Mouse (Mus musculus) intestine, embryonic 15.5 days (tissue): ENCODE data around the gene Rhot2. TPM values are rescaled to one million over a fixed set of nuclear protein-coding genes. Genes with fewer than 3 reads are reported as not detected.
"Not testable (repeated sequence)": the region's sequence is repeated elsewhere in the genome, so short reads cannot be mapped to it uniquely, and the experiment has no call there.

ENCODE experiments used
- ATAC-seq: fragments of 200-750 bp; cut with Nextera tagmentation; 2 replicates; pipeline ENCODE4 v1.8.0; 2017; ENCODE audit warnings: moderate TSS enrichment, moderate library complexity
- H3K27ac ChIP-seq: fragments of 300-500 bp; sonication (generic); 2 replicates; pipeline ENCODE4 v1.5.1; 2015; ENCODE audit warnings: mild to moderate bottlenecking, inconsistent platforms
- H3K27me3 ChIP-seq: fragments of 300-500 bp; sonication (generic); replicated peaks from 2 replicates; pipeline ENCODE4 v1.6.1; 2015; ENCODE audit warnings: inconsistent platforms
- H3K36me3 ChIP-seq: fragments of 300-500 bp; sonication (generic); 2 replicates; pipeline ENCODE4 v1.6.1; 2015; ENCODE audit warnings: inconsistent platforms
- H3K4me1 ChIP-seq: fragments of 300-500 bp; sonication (generic); replicated peaks from 2 replicates; pipeline ENCODE4 v1.6.1; 2015; ENCODE audit warnings: inconsistent platforms
- H3K4me2 ChIP-seq: fragments of 300-500 bp; sonication (generic); replicated peaks from 2 replicates; pipeline ENCODE4 v1.6.1; 2015; ENCODE audit warnings: mild to moderate bottlenecking, inconsistent platforms
- H3K4me3 ChIP-seq: fragments of 300-500 bp; sonication (generic); replicated peaks from 2 replicates; pipeline ENCODE4 v1.5.1; 2015; ENCODE audit warnings: inconsistent platforms
- H3K9ac ChIP-seq: fragments of 300-500 bp; sonication (generic); 2 replicates; pipeline ENCODE4 v1.6.1; 2015; ENCODE audit warnings: inconsistent platforms
- H3K9me3 ChIP-seq: fragments of 300-500 bp; sonication (generic); 2 replicates; pipeline ENCODE4 v1.6.1; 2016; ENCODE audit warnings: inconsistent platforms
- WGBS: fragments of 180-500 bp; shearing (Covaris S2); methylation state at CpG from one replicate; pipeline ENCODE4 v1.1.7; 2015; 5-methylcytosine and 5-hydroxymethylcytosine counted together
- polyA plus RNA-seq: library from polyadenylated mRNA; unstranded; fragments of >200 nt; fragmentation: Nextera tagmentation; extraction: Ambion mirVana; gene quantifications from 2 replicates; pipeline ENCODE4 v1.2.1, GENCODE M21; 2015

Gene Rhot2
- polyA plus RNA-seq, 1 experiment from 2014 or later = 19.2 TPM

DNA sequence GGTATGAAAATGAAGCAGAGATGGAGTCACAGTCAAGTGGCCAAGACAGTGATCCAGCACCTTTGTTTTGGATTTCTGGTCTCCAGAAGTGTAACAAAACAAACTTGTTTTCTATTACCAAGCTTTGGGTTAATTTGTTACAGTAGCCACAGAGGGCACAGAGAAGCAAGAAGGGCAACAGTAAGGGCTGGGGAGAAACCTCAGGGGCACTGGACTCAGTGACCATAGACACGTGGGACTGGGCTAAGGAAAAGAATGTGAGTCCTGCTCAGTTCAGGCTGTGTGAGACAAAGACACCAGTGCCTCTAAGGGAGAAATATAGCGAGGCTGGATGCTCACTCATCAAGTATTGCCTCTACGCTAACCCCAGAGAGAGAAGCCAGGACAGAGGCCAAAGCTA, 28.0 kb upstream of the Rhot2 start:
- no peak overlapping the region for H3K4me2 ChIP-seq
- no peak overlapping the region for H3K9ac ChIP-seq
- ATAC-seq = no peak
- peaks cover 22% of the 10 kb centered on the region for H3K4me1 ChIP-seq
- WGBS = 79% methylated on average over 3 of the region's 3 CpGs
- H3K4me3 ChIP-seq = no peak overlapping the region
- 0 out of 2 replicates have a peak, but pooled peaks cover 1% of the 10 kb centered on the region for H3K36me3 ChIP-seq
- no peaks in the 10 kb centered on the region for H3K9me3 ChIP-seq
- H3K27ac ChIP-seq = no peak overlapping the region
- no peaks in the 10 kb centered on the region for H3K27me3 ChIP-seq

DNA sequence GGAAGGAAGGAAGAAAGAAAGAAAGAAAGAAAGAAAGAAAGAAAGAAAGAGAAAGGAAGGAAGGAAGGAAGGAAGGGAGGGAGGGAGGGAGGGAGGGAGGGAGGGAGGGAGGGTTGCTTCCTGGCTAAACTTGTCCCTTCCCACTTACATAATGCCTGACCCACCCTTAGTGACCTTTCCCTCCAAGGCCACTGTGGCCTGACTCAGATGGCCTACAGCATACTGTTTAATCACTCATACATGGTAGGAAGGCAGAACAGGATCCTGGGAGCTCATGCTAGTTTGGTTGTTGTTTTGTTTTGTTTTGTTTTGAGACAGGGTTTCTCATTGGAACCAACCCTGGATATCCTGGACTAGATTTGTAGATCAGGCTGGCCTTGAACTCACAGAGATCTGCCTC, 26.9 kb upstream of the Rhot2 start:
- peaks cover 21% of the 10 kb centered on the region for H3K4me1 ChIP-seq
- H3K36me3 ChIP-seq, H3K4me3 ChIP-seq, H3K4me2 ChIP-seq, ATAC-seq, H3K27ac ChIP-seq, H3K27me3 ChIP-seq, H3K9ac ChIP-seq, H3K9me3 ChIP-seq: not testable (repeated sequence)

DNA sequence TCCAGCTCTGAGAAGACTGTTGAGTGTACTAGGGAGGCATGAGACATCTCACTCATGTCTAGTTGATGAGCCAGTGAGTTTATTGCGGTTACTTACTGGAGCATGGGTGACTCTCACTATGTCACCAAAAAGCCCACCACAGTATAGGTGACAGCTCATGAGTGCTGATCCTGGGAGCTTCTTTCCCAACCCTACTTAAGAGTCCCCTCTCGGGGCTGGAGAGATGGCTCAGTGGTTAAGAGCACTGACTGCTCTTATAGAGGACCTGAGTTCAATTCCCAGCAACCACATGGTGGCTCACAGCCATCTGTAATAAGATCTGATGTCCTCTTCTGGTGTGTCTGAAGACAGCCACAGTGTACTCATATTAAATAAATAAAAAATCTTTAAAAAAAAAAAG, 25.3 kb upstream of the Rhot2 start:
- no peaks in the 10 kb centered on the region for H3K36me3 ChIP-seq
- no peak overlapping the region for H3K9ac ChIP-seq
- 87% methylated on average over 2 of the region's 2 CpGs for WGBS

GRCm38 (mm10) chr17:25869498-25869897, 24.8 kb upstream of the Rhot2 start:
- H3K36me3 ChIP-seq = no peaks in the 10 kb centered on the region
- no peak overlapping the region for H3K9ac ChIP-seq
- H3K4me2 ChIP-seq = no peak overlapping the region
- H3K4me1 ChIP-seq = peaks cover 15% of the 10 kb centered on the region; the same call in 1 of the 2 replicates
- ATAC-seq = no peak
- H3K9me3 ChIP-seq = no peaks in the 10 kb centered on the region
- H3K27me3 ChIP-seq = no peaks in the 10 kb centered on the region
- no peak overlapping the region for H3K27ac ChIP-seq
- no peak overlapping the region for H3K4me3 ChIP-seq
- 85% methylated on average over 8 of the region's 8 CpGs for WGBS

More for the DNA sequence above, 25.3 kb upstream of the Rhot2 start:
- Histone ChIP-seq H3K4me1 (peaks cover 15% of the 10 kb centered on the region; the same call in 1 of the 2 replicates), H3K27ac (no peak overlapping the region), H3K9me3 (no peaks in the 10 kb centered on the region), H3K27me3 (no peaks in the 10 kb centered on the region), H3K4me2 (no peak overlapping the region), H3K4me3 (no peak overlapping the region)
- ATAC-seq = no peak

DNA sequence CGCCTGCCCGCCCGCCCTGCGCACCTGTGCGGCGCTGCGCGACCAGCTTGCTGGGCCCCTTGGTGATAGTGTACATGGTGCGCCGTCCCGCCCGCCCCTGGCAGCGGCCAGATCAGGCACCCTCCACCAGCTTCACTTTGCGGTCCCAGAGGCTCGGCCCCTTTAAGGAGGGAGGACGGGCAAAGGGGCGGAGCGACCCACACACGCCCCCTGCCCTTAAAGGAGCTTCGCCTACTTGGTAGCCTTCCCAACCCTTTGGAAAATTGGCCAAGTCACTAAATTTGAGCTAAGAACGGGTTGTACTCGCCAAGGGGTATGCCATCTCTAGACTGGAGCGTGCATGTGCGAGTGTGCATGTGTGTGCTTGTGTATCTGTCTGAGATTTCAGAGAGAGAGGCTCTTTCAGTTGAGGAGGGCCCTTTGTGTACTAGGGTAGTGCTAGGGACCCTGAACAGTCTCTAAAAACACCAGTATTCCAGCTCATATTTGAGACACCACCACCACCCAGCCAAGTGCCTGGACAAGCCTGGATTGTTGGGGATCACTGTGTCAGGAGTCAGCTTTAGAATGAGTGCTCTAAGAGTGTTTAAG, 24.0 kb upstream of the Rhot2 start, which contains the start of gene Mcrip2:
Mcrip2 (minus strand) TSS at position 164 of the 591 bp plus-strand sequence.
- Histone ChIP-seq H3K9me3 (no peaks in the 10 kb centered on the region), H3K4me3 (peak within 1 kb of the TSS; percentile 66), H3K9ac (peak within 1 kb of the TSS; percentile 67), H3K27me3 (no peaks in the 10 kb centered on the region), H3K27ac (peak within 1 kb of the TSS; percentile 74), H3K4me1 (0 out of 2 replicates have a peak, but pooled peaks cover 10% of the 10 kb centered on the region), H3K4me2 (peak within 1 kb of the TSS; percentile 87), H3K36me3 (no peaks in the 10 kb centered on the region)
- peak; percentile 92 for ATAC-seq
- WGBS = under 1% methylated on average over 24 of the region's 24 CpGs

DNA sequence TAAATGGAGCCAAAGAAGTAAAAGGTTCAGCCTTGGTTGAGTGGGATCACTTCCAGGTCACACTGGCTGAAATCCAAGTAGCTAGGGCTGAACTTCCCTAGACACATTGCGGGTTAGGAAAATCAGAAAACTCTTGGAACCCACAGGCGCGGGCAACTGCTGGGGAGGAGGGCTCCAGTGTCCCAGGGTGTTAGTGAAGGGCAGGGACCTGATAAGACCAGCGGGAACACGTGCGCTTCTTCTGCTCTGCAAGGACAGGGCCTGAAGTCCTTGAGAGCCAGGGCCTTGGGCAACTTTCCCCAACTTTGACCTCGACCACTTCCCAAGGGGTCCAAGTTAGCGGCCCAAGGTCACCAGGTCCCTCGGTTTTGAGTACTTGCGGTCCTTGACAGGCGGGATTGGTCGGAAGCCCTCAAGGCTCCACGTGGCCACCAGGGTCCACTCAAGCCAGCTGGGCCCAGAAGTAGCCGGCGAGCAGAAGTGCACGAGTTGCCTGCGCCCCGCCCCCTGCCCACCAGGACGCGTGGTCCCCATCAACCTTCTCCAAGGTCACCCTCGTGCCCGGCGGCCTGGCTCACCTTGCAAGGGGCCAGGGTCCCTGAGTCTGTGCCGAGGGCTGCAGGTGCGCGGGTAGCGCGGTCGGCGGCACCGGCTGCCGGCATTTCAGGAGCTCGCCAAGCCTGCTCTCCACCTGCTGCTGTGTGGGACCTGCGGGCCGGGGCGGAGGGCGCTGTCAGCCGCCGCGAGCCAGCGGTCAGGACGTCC, 23.4 kb upstream of the Rhot2 start:
- no peaks in the 10 kb centered on the region for H3K27me3 ChIP-seq
- 0 out of 2 replicates have a peak, but pooled peaks cover 10% of the 10 kb centered on the region for H3K4me1 ChIP-seq
- H3K36me3 ChIP-seq = no peaks in the 10 kb centered on the region
- peak overlapping the region; percentile 87 for H3K4me2 ChIP-seq
- H3K4me3 ChIP-seq = peak overlapping the region; percentile 66
- no peaks in the 10 kb centered on the region for H3K9me3 ChIP-seq
- under 1% methylated on average over 42 of the region's 42 CpGs for WGBS
- peak overlapping the region; percentile 74 for H3K27ac ChIP-seq
- peak overlapping the region; percentile 67 for H3K9ac ChIP-seq
- peak; percentile 52 for ATAC-seq

GRCm38 (mm10) chr17:25867509-25867835, 22.8 kb upstream of the Rhot2 start:
- no peaks in the 10 kb centered on the region for H3K36me3 ChIP-seq
- H3K4me2 ChIP-seq = peak overlapping the region; percentile 87
- H3K9ac ChIP-seq = peak overlapping the region; percentile 67; the same call in 1 of the 2 replicates
- 0 out of 2 replicates have a peak, but pooled peaks cover 10% of the 10 kb centered on the region for H3K4me1 ChIP-seq
- no peaks in the 10 kb centered on the region for H3K27me3 ChIP-seq
- 10% methylated on average over 7 of the region's 7 CpGs for WGBS
- peak overlapping the region; percentile 74; the same call in 1 of the 2 replicates for H3K27ac ChIP-seq
- H3K4me3 ChIP-seq = peak overlapping the region; percentile 66
- peak; percentile 16; the same call in 1 of the 2 replicates for ATAC-seq
- H3K9me3 ChIP-seq = no peaks in the 10 kb centered on the region

GRCm38 (mm10) chr17:25866172-25866571, 21.5 kb upstream of the Rhot2 start:
- Histone ChIP-seq H3K9me3 (no peaks in the 10 kb centered on the region), H3K4me1 (peaks cover 17% of the 10 kb centered on the region), H3K36me3 (no peaks in the 10 kb centered on the region), H3K4me3 (no peak overlapping the region), H3K27me3 (no peaks in the 10 kb centered on the region), H3K9ac (no peak overlapping the region), H3K27ac (no peak overlapping the region), H3K4me2 (peak overlapping the region; percentile 27)
- ATAC-seq = no peak
- 81% methylated on average over 3 of the region's 3 CpGs for WGBS

- H3K9ac ChIP-seq = no peak overlapping the region
- WGBS = 80% methylated on average over 11 of the region's 11 CpGs
- no peaks in the 10 kb centered on the region for H3K9me3 ChIP-seq
- H3K4me3 ChIP-seq = no peak overlapping the region
- H3K4me2 ChIP-seq = no peak overlapping the region
- H3K27ac ChIP-seq = no peak overlapping the region
- H3K36me3 ChIP-seq = no peaks in the 10 kb centered on the region
- ATAC-seq = no peak
- no peaks in the 10 kb centered on the region for H3K27me3 ChIP-seq
- H3K4me1 ChIP-seq = peaks cover 25% of the 10 kb centered on the region
Measured at GRCm38 (mm10) chr17:25865288-25865687, 20.6 kb upstream of the Rhot2 start.

- Histone ChIP-seq H3K4me2 (no peak overlapping the region), H3K4me1 (peaks cover 29% of the 10 kb centered on the region), H3K9ac (no peak overlapping the region), H3K9me3 (no peaks in the 10 kb centered on the region), H3K4me3 (no peak overlapping the region), H3K27ac (no peak overlapping the region), H3K36me3 (no peaks in the 10 kb centered on the region), H3K27me3 (no peaks in the 10 kb centered on the region)
- no peak for ATAC-seq
- 89% methylated on average over 14 of the region's 14 CpGs for WGBS
Measured at GRCm38 (mm10) chr17:25864311-25864710, 19.7 kb upstream of the Rhot2 start.

DNA sequence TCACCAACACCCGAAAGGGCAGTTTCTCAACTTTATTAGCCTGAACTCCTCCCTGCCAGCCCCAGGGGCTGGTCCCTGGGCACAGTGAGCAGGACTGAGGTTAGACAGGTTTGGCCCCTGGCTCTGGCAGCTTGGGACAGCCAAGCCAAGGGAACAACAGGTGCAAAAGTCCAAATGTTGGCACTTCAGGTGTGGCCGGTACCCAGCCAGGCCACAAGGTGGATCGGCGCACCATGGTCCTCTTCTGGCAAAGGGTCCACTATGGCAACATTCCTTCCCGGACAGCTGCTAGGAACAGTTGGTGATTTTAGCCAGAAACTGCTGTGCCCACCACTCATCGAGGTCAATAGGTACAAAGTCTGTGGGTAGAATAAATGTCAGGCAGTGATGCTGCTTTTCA, 19.0 kb upstream of the Rhot2 start:
- no peak for ATAC-seq

GRCm38 (mm10) chr17:25861704-25862612, 17.3 kb upstream of the Rhot2 start:
- WGBS = 9% methylated on average over 6 of the region's 6 CpGs
- ATAC-seq = peak; percentile 14; the same call in 1 of the 2 replicates
- peak overlapping the region; percentile 77 for H3K9ac ChIP-seq
- no peaks in the 10 kb centered on the region for H3K36me3 ChIP-seq
- peak overlapping the region; percentile 95 for H3K4me2 ChIP-seq
- no peaks in the 10 kb centered on the region for H3K27me3 ChIP-seq
- peak overlapping the region; percentile 69 for H3K4me3 ChIP-seq
- peak overlapping the region; percentile 81 for H3K27ac ChIP-seq
- no peaks in the 10 kb centered on the region for H3K9me3 ChIP-seq
- peaks cover 22% of the 10 kb centered on the region for H3K4me1 ChIP-seq

More for the DNA sequence above, 19.0 kb upstream of the Rhot2 start:
- WGBS = 87% methylated on average over 6 of the region's 6 CpGs
- Histone ChIP-seq H3K9me3 (no peaks in the 10 kb centered on the region), H3K4me2 (no peak overlapping the region), H3K27me3 (no peaks in the 10 kb centered on the region), H3K27ac (no peak overlapping the region), H3K4me3 (no peak overlapping the region), H3K4me1 (peaks cover 29% of the 10 kb centered on the region), H3K36me3 (no peaks in the 10 kb centered on the region), H3K9ac (no peak overlapping the region)
